Mouse (Mus musculus) splenic B cell, adult 2 months (primary cell): Measurements from ENCODE around the gene Tmem40.

Experiments used
- DNase-seq: peaks from one replicate; pipeline ENCODE4 v3.0.0-alpha.2; 2011; ENCODE audit warnings: low read depth, low spot score
- H3K27me3 ChIP-seq: 2 replicates; pipeline ENCODE4 v1.6.1; 2012; ENCODE audit warnings: mild to moderate bottlenecking, low read length, moderate library complexity, mixed read lengths; ENCODE audit not compliant: control insufficient read depth, poor library complexity, insufficient read depth, severe bottlenecking
- H3K36me3 ChIP-seq: 2 replicates; pipeline ENCODE4 v1.6.1; 2012; ENCODE audit warnings: mild to moderate bottlenecking, low read length, moderate library complexity, mixed read lengths; ENCODE audit not compliant: control insufficient read depth, poor library complexity, insufficient read depth, severe bottlenecking

The Tmem40 gene

GRCm38 (mm10) chr6:115697739-115698558 lies 64.3 kb downstream of the Tmem40 start:
- no peaks in the 10 kb centered on the region for H3K27me3 ChIP-seq
- H3K36me3 ChIP-seq = no peaks in the 10 kb centered on the region
- peak; percentile 44 for DNase-seq

GRCm38 (mm10) chr6:115696707-115697215 lies 65.4 kb downstream of the Tmem40 start:
- no peak for DNase-seq
- H3K36me3 ChIP-seq = no peaks in the 10 kb centered on the region
- no peaks in the 10 kb centered on the region for H3K27me3 ChIP-seq

- Histone ChIP-seq H3K27me3 (no peaks in the 10 kb centered on the region), H3K36me3 (no peaks in the 10 kb centered on the region)
- DNase-seq = no peak
Observed at GRCm38 (mm10) chr6:115695124-115695523, 67.1 kb downstream of the Tmem40 start.

GRCm38 (mm10) chr6:115694441-115694842 lies 67.8 kb downstream of the Tmem40 start:
- no peaks in the 10 kb centered on the region for H3K27me3 ChIP-seq
- H3K36me3 ChIP-seq = no peaks in the 10 kb centered on the region
- peak; percentile 34 for DNase-seq

GRCm38 (mm10) chr6:115692963-115693730 lies 69.1 kb downstream of the Tmem40 start:
- DNase-seq = peak; percentile 52
- Histone ChIP-seq H3K27me3 (no peaks in the 10 kb centered on the region), H3K36me3 (no peaks in the 10 kb centered on the region)

GRCm38 (mm10) chr6:115692163-115692950 lies 69.9 kb downstream of the Tmem40 start:
- DNase-seq = no peak
- H3K36me3 ChIP-seq = no peaks in the 10 kb centered on the region
- H3K27me3 ChIP-seq = no peaks in the 10 kb centered on the region

- Histone ChIP-seq H3K36me3 (no peaks in the 10 kb centered on the region), H3K27me3 (no peaks in the 10 kb centered on the region)
- no peak for DNase-seq
Observed at GRCm38 (mm10) chr6:115690105-115690504, 72.1 kb downstream of the Tmem40 start.

GRCm38 (mm10) chr6:115688589-115688988 lies 73.6 kb downstream of the Tmem40 start:
- Histone ChIP-seq H3K27me3 (no peaks in the 10 kb centered on the region), H3K36me3 (no peaks in the 10 kb centered on the region)
- no peak for DNase-seq

GRCm38 (mm10) chr6:115687753-115688152 lies 74.5 kb downstream of the Tmem40 start:
- no peak for DNase-seq
- Histone ChIP-seq H3K27me3 (no peaks in the 10 kb centered on the region), H3K36me3 (no peaks in the 10 kb centered on the region)

- Histone ChIP-seq H3K36me3 (no peaks in the 10 kb centered on the region), H3K27me3 (no peaks in the 10 kb centered on the region)
- DNase-seq = no peak
Observed at GRCm38 (mm10) chr6:115684851-115685646, 77.2 kb downstream of the Tmem40 start.

- H3K27me3 ChIP-seq = no peaks in the 10 kb centered on the region
- DNase-seq = no peak
- no peaks in the 10 kb centered on the region for H3K36me3 ChIP-seq
Observed at GRCm38 (mm10) chr6:115684271-115684670, 77.9 kb downstream of the Tmem40 start.

- H3K36me3 ChIP-seq = no peaks in the 10 kb centered on the region
- no peak for DNase-seq
- no peaks in the 10 kb centered on the region for H3K27me3 ChIP-seq
Observed at GRCm38 (mm10) chr6:115681066-115681465, 81.1 kb downstream of the Tmem40 start.
